Mouse (Mus musculus) spleen, adult 2 months (tissue): ENCODE results near the gene Igsf21. TPM values are rescaled to one million over a fixed set of nuclear protein-coding genes. Genes with fewer than 3 reads are reported as not detected.

Experiments
- DNase-seq, 2 experiments: peaks; one replicate each; pipeline versions ENCODE4 v3.0.0 to v3.0.0-alpha.2; 2012 to 2021; ENCODE audit warnings: low spot score in 2 of 2, low read depth in 1 of 2
- H3K27ac ChIP-seq: fragments of 200-500 bp; 2 replicates; pipeline ENCODE4 v1.5.1; 2012; ENCODE audit warnings: low read length, inconsistent platforms; ENCODE audit not compliant: insufficient read depth
- H3K27me3 ChIP-seq: fragments of 200-500 bp; 2 replicates; pipeline ENCODE4 v1.6.1; 2012; ENCODE audit warnings: mild to moderate bottlenecking, moderate library complexity, low read length, inconsistent platforms; ENCODE audit not compliant: control insufficient read depth, insufficient read depth
- H3K36me3 ChIP-seq: fragments of 200-500 bp; 2 replicates; pipeline ENCODE4 v1.6.1; 2012; ENCODE audit warnings: mild to moderate bottlenecking, low read length, inconsistent platforms; ENCODE audit not compliant: control insufficient read depth, insufficient read depth
- H3K4me1 ChIP-seq: fragments of 200-500 bp; 2 replicates; pipeline ENCODE4 v1.6.1; 2011; ENCODE audit warnings: inconsistent platforms; ENCODE audit not compliant: control insufficient read depth, insufficient read depth, insufficient read length
- H3K4me3 ChIP-seq: fragments of 200-500 bp; 2 replicates; pipeline ENCODE4 v1.5.1; 2011; ENCODE audit warnings: mild to moderate bottlenecking, inconsistent platforms; ENCODE audit not compliant: insufficient read depth, insufficient read length; ENCODE audit errors: extremely low read depth
- CTCF ChIP-seq: fragments of 200-500 bp; IDR thresholded peaks from 2 replicates; pipeline ENCODE4 v1.5.1; 2011; ENCODE audit warnings: mild to moderate bottlenecking, inconsistent platforms; ENCODE audit not compliant: insufficient read depth, insufficient read length, insufficient replicate concordance; ENCODE audit errors: extremely low read depth
- POLR2A ChIP-seq: fragments of 200-500 bp; IDR thresholded peaks from 2 replicates; pipeline ENCODE4 v1.6.1; 2011; ENCODE audit warnings: low read depth, low read length, inconsistent platforms
- WGBS: fragments of 180-500 bp; shearing (Covaris S2); methylation state at CpG from one replicate; pipeline ENCODE4 v1.1.7; 2018; 5-methylcytosine and 5-hydroxymethylcytosine counted together
- polyA plus RNA-seq: library from polyadenylated mRNA; depleted of rRNA; stranded (reverse); fragments of >200 nt; gene quantifications from 2 replicates; pipeline ENCODE4 v1.2.3, GENCODE M21; 2012

Igsf21 gene
- polyA plus RNA-seq, 1 experiment: 0.05 TPM

GRCm38 (mm10) chr4:140269184-140269840 lies 22.7 kb upstream of the Igsf21 start:
- Histone ChIP-seq H3K4me3 (no peak overlapping the region), H3K4me1 (no peaks in the 10 kb centered on the region), H3K27ac (no peak overlapping the region), H3K27me3 (no peaks in the 10 kb centered on the region), H3K36me3 (no peaks in the 10 kb centered on the region)
- WGBS: 89% methylated on average over 15 of the region's 15 CpGs
- TF ChIP-seq POLR2A: no peak
- TF ChIP-seq CTCF: no peak
- DNase-seq: no peak

- TF ChIP-seq POLR2A: no peak
- no peak for TF ChIP-seq CTCF
- 78% methylated on average over 9 of the region's 9 CpGs for WGBS
- Histone ChIP-seq H3K27ac (no peak overlapping the region), H3K4me3 (no peak overlapping the region), H3K4me1 (no peaks in the 10 kb centered on the region), H3K27me3 (no peaks in the 10 kb centered on the region), H3K36me3 (no peaks in the 10 kb centered on the region)
- DNase-seq: no peak
Observed at GRCm38 (mm10) chr4:140267835-140268234, 21.3 kb upstream of the Igsf21 start.

GRCm38 (mm10) chr4:140267086-140267485 lies 20.5 kb upstream of the Igsf21 start:
- Histone ChIP-seq H3K4me3 (no peak overlapping the region), H3K4me1 (no peaks in the 10 kb centered on the region), H3K27ac (no peak overlapping the region), H3K36me3 (no peaks in the 10 kb centered on the region), H3K27me3 (no peaks in the 10 kb centered on the region)
- 76% methylated on average over 5 of the region's 5 CpGs for WGBS
- DNase-seq: no peak
- TF ChIP-seq CTCF: no peak
- no peak for TF ChIP-seq POLR2A

GRCm38 (mm10) chr4:140258968-140259367 lies 12.4 kb upstream of the Igsf21 start:
- no peak for DNase-seq
- 18% methylated on average over 6 of the region's 6 CpGs for WGBS

GRCm38 (mm10) chr4:140252369-140252768 lies 5.8 kb upstream of the Igsf21 start:
- TF ChIP-seq CTCF (no peak), POLR2A (no peak)
- Histone ChIP-seq H3K27ac (no peak overlapping the region), H3K4me1 (no peaks in the 10 kb centered on the region), H3K36me3 (no peaks in the 10 kb centered on the region), H3K27me3 (no peaks in the 10 kb centered on the region), H3K4me3 (no peak overlapping the region)
- no peak for DNase-seq
- WGBS: 13% methylated on average over 7 of the region's 7 CpGs

More at GRCm38 (mm10) chr4:140258968-140259367, 12.4 kb upstream of the Igsf21 start:
- no peak overlapping the region for H3K27ac ChIP-seq
- no peaks in the 10 kb centered on the region for H3K36me3 ChIP-seq
- TF ChIP-seq CTCF (no peak), POLR2A (no peak)
- H3K4me1 ChIP-seq: no peaks in the 10 kb centered on the region
- H3K27me3 ChIP-seq: no peaks in the 10 kb centered on the region
- no peak overlapping the region for H3K4me3 ChIP-seq

GRCm38 (mm10) chr4:140249011-140249744 lies 2.6 kb upstream of the Igsf21 start:
- H3K36me3 ChIP-seq: no peaks in the 10 kb centered on the region
- TF ChIP-seq CTCF (no peak), POLR2A (no peak)
- WGBS: 13% methylated on average over 22 of the region's 22 CpGs
- H3K4me1 ChIP-seq: no peaks in the 10 kb centered on the region
- no peak overlapping the region for H3K4me3 ChIP-seq
- H3K27me3 ChIP-seq: peaks cover 7% of the 10 kb centered on the region; the same call in 1 of the 2 replicates
- DNase-seq: no peak
- no peak overlapping the region for H3K27ac ChIP-seq

GRCm38 (mm10) chr4:140248396-140248795 lies 1.8 kb upstream of the Igsf21 start:
- WGBS: 16% methylated on average over 8 of the region's 8 CpGs
- Histone ChIP-seq H3K27me3 (peaks cover 7% of the 10 kb centered on the region; the same call in 1 of the 2 replicates), H3K4me1 (no peaks in the 10 kb centered on the region), H3K4me3 (no peak overlapping the region), H3K36me3 (no peaks in the 10 kb centered on the region), H3K27ac (no peak overlapping the region)
- TF ChIP-seq CTCF (no peak), POLR2A (no peak)
- DNase-seq: no peak
